Mouse (Mus musculus) olfactory bulb, adult 2 months (tissue): Measurements from ENCODE around the gene Gdpd3.

Experiments
- CTCF ChIP-seq: fragments of 200-500 bp; IDR thresholded peaks from 2 replicates; pipeline ENCODE4 v1.5.1; 2012; ENCODE audit warnings: low read depth, mild to moderate bottlenecking, low read length, moderate library complexity; ENCODE audit not compliant: insufficient read depth
- POLR2A ChIP-seq: fragments of 200-500 bp; IDR thresholded peaks from 2 replicates; pipeline ENCODE4 v1.6.1; 2012; ENCODE audit warnings: mild to moderate bottlenecking, low read depth, low read length, moderate library complexity; ENCODE audit not compliant: insufficient read depth

DNA sequence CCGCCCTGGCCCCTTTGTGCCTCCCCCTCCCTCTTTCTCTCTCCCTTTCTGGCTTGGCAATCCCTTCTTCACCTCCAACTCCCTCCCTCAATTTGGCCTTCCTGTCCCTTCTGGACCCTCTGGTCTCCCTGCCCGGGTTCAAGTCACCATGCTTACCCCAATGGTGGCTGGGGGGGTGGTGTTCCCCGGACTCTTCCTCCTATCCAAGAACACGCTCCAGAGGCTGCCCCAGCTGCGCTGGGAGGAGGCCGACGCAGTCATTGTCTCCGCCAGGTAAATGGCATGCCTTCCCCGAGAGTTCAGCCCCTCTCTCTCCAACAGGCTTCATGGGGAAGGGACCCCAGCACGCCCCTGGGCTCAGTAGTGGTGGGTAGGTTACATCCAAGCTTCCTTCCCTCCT, 57.8 kb downstream of the Gdpd3 start:
- TF ChIP-seq POLR2A, result no peak
- TF ChIP-seq CTCF, result no peak
